Mouse (Mus musculus): ENCODE results near the gene Slx4. TPM values are rescaled to one million over a fixed set of nuclear protein-coding genes. Genes with fewer than 3 reads are reported as not detected.
"Not testable (repeated sequence)": the region's sequence is repeated elsewhere in the genome, so short reads cannot be mapped to it uniquely, and the experiment has no call there.

Slx4 gene
- polyA plus RNA-seq, 1 experiment from 2014 or later = 23.5 TPM

- ATAC-seq (replicated peaks; ENCODE audit: low FRiP score, low TSS enrichment, low read depth) = no peak
- H3K27ac ChIP-seq (ENCODE audit: low read depth) = no peak overlapping the region
- no peaks in the 10 kb centered on the region for H3K27me3 ChIP-seq (replicated peaks; ENCODE audit: control insufficient read depth, insufficient read depth, low read length)
- WGBS = 89% methylated on average over 1 of the region's 1 CpGs
- DNase-seq (ENCODE audit: low spot score) = no peak
- no peaks in the 10 kb centered on the region for H3K9me3 ChIP-seq (ENCODE audit: control insufficient read depth, low read length)
- no peak overlapping the region for H3K4me2 ChIP-seq (ENCODE audit: low read length)
- H3K9ac ChIP-seq (ENCODE audit: low read length) = no peak overlapping the region
- no peaks in the 10 kb centered on the region for H3K36me3 ChIP-seq (ENCODE audit: control insufficient read depth, insufficient read depth, low read length)
- no peaks in the 10 kb centered on the region for H3K4me1 ChIP-seq (replicated peaks; ENCODE audit: control insufficient read depth, insufficient read depth, low read length)
- no peak overlapping the region for H3K4me3 ChIP-seq (ENCODE audit: low read depth, low read length)
Measured at GRCm38 (mm10) chr16:4021241-4021640, 17.7 kb upstream of the Slx4 start.

GRCm38 (mm10) chr16:4017466-4017865 lies 13.9 kb upstream of the Slx4 start:
- H3K4me2 ChIP-seq (ENCODE audit: low read length); H3K27ac ChIP-seq (ENCODE audit: low read depth); H3K9me3 ChIP-seq (ENCODE audit: control insufficient read depth, low read length); H3K4me3 ChIP-seq (ENCODE audit: low read depth, low read length); ATAC-seq (replicated peaks; ENCODE audit: low FRiP score, low TSS enrichment, low read depth); H3K27me3 ChIP-seq (replicated peaks; ENCODE audit: control insufficient read depth, insufficient read depth, low read length); H3K36me3 ChIP-seq (ENCODE audit: control insufficient read depth, insufficient read depth, low read length); H3K4me1 ChIP-seq (replicated peaks; ENCODE audit: control insufficient read depth, insufficient read depth, low read length); DNase-seq (ENCODE audit: low spot score); H3K9ac ChIP-seq (ENCODE audit: low read length): not testable (repeated sequence)
- WGBS = 87% methylated on average over 6 of the region's 6 CpGs

- WGBS = 75% methylated on average over 17 of the region's 17 CpGs
- not testable (repeated sequence) for H3K9me3 ChIP-seq (ENCODE audit: control insufficient read depth, low read length); H3K4me3 ChIP-seq (ENCODE audit: low read depth, low read length); H3K27me3 ChIP-seq (replicated peaks; ENCODE audit: control insufficient read depth, insufficient read depth, low read length); H3K9ac ChIP-seq (ENCODE audit: low read length); H3K4me2 ChIP-seq (ENCODE audit: low read length); H3K27ac ChIP-seq (ENCODE audit: low read depth); H3K36me3 ChIP-seq (ENCODE audit: control insufficient read depth, insufficient read depth, low read length); H3K4me1 ChIP-seq (replicated peaks; ENCODE audit: control insufficient read depth, insufficient read depth, low read length); ATAC-seq (replicated peaks; ENCODE audit: low FRiP score, low TSS enrichment, low read depth); DNase-seq (ENCODE audit: low spot score)
Measured at GRCm38 (mm10) chr16:4016786-4017185, 13.2 kb upstream of the Slx4 start.

- ATAC-seq (replicated peaks; ENCODE audit: low FRiP score, low TSS enrichment, low read depth) (no peak), DNase-seq (ENCODE audit: low spot score) (no peak)
- no peaks in the 10 kb centered on the region for H3K4me1 ChIP-seq (replicated peaks; ENCODE audit: control insufficient read depth, insufficient read depth, low read length)
- no peak overlapping the region for H3K4me3 ChIP-seq (ENCODE audit: low read depth, low read length)
- H3K27ac ChIP-seq (ENCODE audit: low read depth) = no peak overlapping the region
- no peak overlapping the region for H3K9ac ChIP-seq (ENCODE audit: low read length)
- H3K36me3 ChIP-seq (ENCODE audit: control insufficient read depth, insufficient read depth, low read length) = no peaks in the 10 kb centered on the region
- H3K4me2 ChIP-seq (ENCODE audit: low read length) = no peak overlapping the region
- no peaks in the 10 kb centered on the region for H3K9me3 ChIP-seq (ENCODE audit: control insufficient read depth, low read length)
- H3K27me3 ChIP-seq (replicated peaks; ENCODE audit: control insufficient read depth, insufficient read depth, low read length) = no peaks in the 10 kb centered on the region
- WGBS = 78% methylated on average over 5 of the region's 5 CpGs
Measured at GRCm38 (mm10) chr16:4014040-4014668, 10.6 kb upstream of the Slx4 start.

- Histone ChIP-seq H3K4me2 (ENCODE audit: low read length) (no peak overlapping the region), H3K27ac (ENCODE audit: low read depth) (no peak overlapping the region), H3K4me1 (replicated peaks; ENCODE audit: control insufficient read depth, insufficient read depth, low read length) (no peaks in the 10 kb centered on the region), H3K9ac (ENCODE audit: low read length) (no peak overlapping the region), H3K27me3 (replicated peaks; ENCODE audit: control insufficient read depth, insufficient read depth, low read length) (no peaks in the 10 kb centered on the region), H3K36me3 (ENCODE audit: control insufficient read depth, insufficient read depth, low read length) (no peaks in the 10 kb centered on the region), H3K9me3 (ENCODE audit: control insufficient read depth, low read length) (no peaks in the 10 kb centered on the region), H3K4me3 (ENCODE audit: low read depth, low read length) (no peak overlapping the region)
- DNase-seq (ENCODE audit: low spot score) (no peak), ATAC-seq (replicated peaks; ENCODE audit: low FRiP score, low TSS enrichment, low read depth) (no peak)
- 67% methylated on average over 4 of the region's 4 CpGs for WGBS
Measured at GRCm38 (mm10) chr16:4012882-4013570, 9.5 kb upstream of the Slx4 start.

- ATAC-seq (replicated peaks; ENCODE audit: low FRiP score, low TSS enrichment, low read depth) (no peak), DNase-seq (ENCODE audit: low spot score) (no peak)
- Histone ChIP-seq H3K4me3 (ENCODE audit: low read depth, low read length) (no peak overlapping the region), H3K4me2 (ENCODE audit: low read length) (no peak overlapping the region), H3K9ac (ENCODE audit: low read length) (no peak overlapping the region), H3K27me3 (replicated peaks; ENCODE audit: control insufficient read depth, insufficient read depth, low read length) (no peaks in the 10 kb centered on the region), H3K36me3 (ENCODE audit: control insufficient read depth, insufficient read depth, low read length) (peaks cover 95% of the 10 kb centered on the region), H3K9me3 (ENCODE audit: control insufficient read depth, low read length) (no peaks in the 10 kb centered on the region), H3K4me1 (replicated peaks; ENCODE audit: control insufficient read depth, insufficient read depth, low read length) (no peaks in the 10 kb centered on the region), H3K27ac (ENCODE audit: low read depth) (no peak overlapping the region)
- 93% methylated on average over 4 of the region's 4 CpGs for WGBS
Measured at GRCm38 (mm10) chr16:3988410-3988809, 15.2 kb downstream of the Slx4 start.

GRCm38 (mm10) chr16:3983146-3983700 lies 20.3 kb downstream of the Slx4 start:
- no peak overlapping the region for H3K4me2 ChIP-seq (ENCODE audit: low read length)
- DNase-seq (ENCODE audit: low spot score) (no peak), ATAC-seq (replicated peaks; ENCODE audit: low FRiP score, low TSS enrichment, low read depth) (no peak)
- H3K4me3 ChIP-seq (ENCODE audit: low read depth, low read length) = no peak overlapping the region
- H3K36me3 ChIP-seq (ENCODE audit: control insufficient read depth, insufficient read depth, low read length) = peaks cover 100% of the 10 kb centered on the region
- no peak overlapping the region for H3K9ac ChIP-seq (ENCODE audit: low read length)
- WGBS = 79% methylated on average over 7 of the region's 7 CpGs
- H3K4me1 ChIP-seq (replicated peaks; ENCODE audit: control insufficient read depth, insufficient read depth, low read length) = no peaks in the 10 kb centered on the region
- no peaks in the 10 kb centered on the region for H3K9me3 ChIP-seq (ENCODE audit: control insufficient read depth, low read length)
- H3K27ac ChIP-seq (ENCODE audit: low read depth) = no peak overlapping the region
- H3K27me3 ChIP-seq (replicated peaks; ENCODE audit: control insufficient read depth, insufficient read depth, low read length) = no peaks in the 10 kb centered on the region

- DNase-seq (ENCODE audit: low spot score) (no peak), ATAC-seq (replicated peaks; ENCODE audit: low FRiP score, low TSS enrichment, low read depth) (no peak)
- no peak overlapping the region for H3K4me2 ChIP-seq (ENCODE audit: low read length)
- no peaks in the 10 kb centered on the region for H3K27me3 ChIP-seq (replicated peaks; ENCODE audit: control insufficient read depth, insufficient read depth, low read length)
- no peak overlapping the region for H3K27ac ChIP-seq (ENCODE audit: low read depth)
- H3K9me3 ChIP-seq (ENCODE audit: control insufficient read depth, low read length) = no peaks in the 10 kb centered on the region
- WGBS = 89% methylated on average over 4 of the region's 4 CpGs
- no peak overlapping the region for H3K4me3 ChIP-seq (ENCODE audit: low read depth, low read length)
- peaks cover 95% of the 10 kb centered on the region for H3K36me3 ChIP-seq (ENCODE audit: control insufficient read depth, insufficient read depth, low read length)
- no peak overlapping the region for H3K9ac ChIP-seq (ENCODE audit: low read length)
- no peaks in the 10 kb centered on the region for H3K4me1 ChIP-seq (replicated peaks; ENCODE audit: control insufficient read depth, insufficient read depth, low read length)
Measured at GRCm38 (mm10) chr16:3982173-3982572, 21.4 kb downstream of the Slx4 start.

GRCm38 (mm10) chr16:3976712-3977111 lies 26.9 kb downstream of the Slx4 start:
- H3K27me3 ChIP-seq (replicated peaks; ENCODE audit: control insufficient read depth, insufficient read depth, low read length) = no peaks in the 10 kb centered on the region
- ATAC-seq (replicated peaks; ENCODE audit: low FRiP score, low TSS enrichment, low read depth) = no peak
- no peaks in the 10 kb centered on the region for H3K4me1 ChIP-seq (replicated peaks; ENCODE audit: control insufficient read depth, insufficient read depth, low read length)
- no peak overlapping the region for H3K4me2 ChIP-seq (ENCODE audit: low read length)
- DNase-seq (ENCODE audit: low spot score) = no peak
- no peak overlapping the region for H3K27ac ChIP-seq (ENCODE audit: low read depth)
- H3K4me3 ChIP-seq (ENCODE audit: low read depth, low read length) = no peak overlapping the region
- H3K36me3 ChIP-seq (ENCODE audit: control insufficient read depth, insufficient read depth, low read length) = peaks cover 41% of the 10 kb centered on the region
- H3K9ac ChIP-seq (ENCODE audit: low read length) = no peak overlapping the region
- H3K9me3 ChIP-seq (ENCODE audit: control insufficient read depth, low read length) = no peaks in the 10 kb centered on the region
- 44% methylated on average over 3 of the region's 3 CpGs for WGBS
